ENCODE assay signal across 1 mouse cellular context in genomic region chr3:94613258-94613878, GRCm38 (mm10).
TF ChIP-seq lines count a peak whose summit lies in the region.

No protein-coding gene starts in this region.

TF ChIP-seq in CH12.LX, 34 proteins besides CTCF, POLR2A, EP300 and RAD21 (continued from another document):
- TF ChIP-seq CHD1 (IDR thresholded peaks at IDR 0.05; ENCODE audit: low read depth, low read length) (no peak), KAT2A (IDR thresholded peaks at IDR 0.05; ENCODE audit: insufficient replicate concordance, low read length) (no peak), TBP (conservative IDR thresholded peaks at IDR 0.05; ENCODE audit: low read depth, low read length) (no peak), MAX (IDR thresholded peaks at IDR 0.05; ENCODE audit: low read length) (0 out of 2 replicates have a peak, but pooled peaks have one; percentile 21), GABPA (IDR thresholded peaks at IDR 0.05; ENCODE audit: insufficient replicate concordance, low read depth, low read length) (no peak), USF2 (conservative IDR thresholded peaks at IDR 0.05; ENCODE audit: low read depth, low read length) (no peak), UBTF (IDR thresholded peaks at IDR 0.05; ENCODE audit: low read depth, low read length) (no peak), ELF1 (IDR thresholded peaks at IDR 0.05; ENCODE audit: low read depth, low read length) (no peak), ZKSCAN1 (IDR thresholded peaks at IDR 0.05; ENCODE audit: borderline replicate concordance, low read depth, low read length) (no peak), MYC (IDR thresholded peaks at IDR 0.05; ENCODE audit: low read depth, low read length) (peak; percentile 38; the same call in 1 of the 2 replicates), NELFE (IDR thresholded peaks at IDR 0.05; ENCODE audit: low read depth, low read length) (no peak), ZNF384 (IDR thresholded peaks at IDR 0.05; ENCODE audit: low read depth, low read length) (no peak), SIN3A (IDR thresholded peaks at IDR 0.05; ENCODE audit: low read length) (peak; percentile 23), BHLHE40 (IDR thresholded peaks at IDR 0.05; ENCODE audit: low read depth, low read length) (peak; percentile 73), MAZ (IDR thresholded peaks at IDR 0.05; ENCODE audit: low read depth, low read length) (no peak), MAFK (IDR thresholded peaks at IDR 0.05; ENCODE audit: insufficient replicate concordance, low read length) (peak; percentile 64), HCFC1 (IDR thresholded peaks at IDR 0.05; ENCODE audit: low read depth, low read length) (no peak)
